Mouse (Mus musculus) lung, embryonic 16.5 days (tissue): ENCODE data around the gene 1700092M07Rik. TPM values are rescaled to one million over a fixed set of nuclear protein-coding genes. Genes with fewer than 3 reads are reported as not detected.
"Not testable (repeated sequence)": the region's sequence is repeated elsewhere in the genome, so short reads cannot be mapped to it uniquely, and the experiment has no call there.

ENCODE experiments used
- ATAC-seq: fragments of 200-750 bp; cut with Nextera tagmentation; 2 replicates; pipeline ENCODE4 v1.8.0; 2017; ENCODE audit warnings: low read depth, mild to moderate bottlenecking, moderate library complexity
- H3K27ac ChIP-seq: fragments of 300-500 bp; sonication (generic); 2 replicates; pipeline ENCODE4 v1.5.1; 2014; ENCODE audit warnings: mild to moderate bottlenecking, control low read depth, low read length
- H3K27me3 ChIP-seq: fragments of 300-500 bp; sonication (generic); 2 replicates; pipeline ENCODE4 v1.6.1; 2014; ENCODE audit warnings: low read depth, low read length, mixed read lengths; ENCODE audit not compliant: control insufficient read depth, insufficient read depth
- H3K36me3 ChIP-seq: fragments of 300-500 bp; sonication (generic); 2 replicates; pipeline ENCODE4 v1.6.1; 2014; ENCODE audit warnings: low read length; ENCODE audit not compliant: control insufficient read depth, insufficient read depth
- H3K4me1 ChIP-seq: fragments of 300-500 bp; sonication (generic); replicated peaks from 2 replicates; pipeline ENCODE4 v1.6.1; 2014; ENCODE audit warnings: low read length, mixed read lengths; ENCODE audit not compliant: control insufficient read depth, insufficient read depth
- H3K4me2 ChIP-seq: fragments of 300-500 bp; sonication (generic); 2 replicates; pipeline ENCODE4 v1.6.1; 2014; ENCODE audit warnings: low read depth, low read length, control low read depth
- H3K4me3 ChIP-seq: fragments of 300-500 bp; sonication (generic); 2 replicates; pipeline ENCODE4 v1.5.1; 2014; ENCODE audit warnings: mild to moderate bottlenecking, low read length, control low read depth
- H3K9ac ChIP-seq: fragments of 300-500 bp; sonication (generic); 2 replicates; pipeline ENCODE4 v1.6.1; 2014; ENCODE audit warnings: low read length, control low read depth
- H3K9me3 ChIP-seq: fragments of 300-500 bp; sonication (generic); 2 replicates; pipeline ENCODE4 v1.6.1; 2016; ENCODE audit warnings: low read length; ENCODE audit not compliant: control insufficient read depth
- WGBS: fragments of 180-500 bp; shearing (Covaris S2); extraction: QIAGEN DNeasy Blood & Tissue Kit; methylation state at CpG from one replicate; pipeline ENCODE4 v1.1.7; 2014; 5-methylcytosine and 5-hydroxymethylcytosine counted together
- polyA plus RNA-seq: library from polyadenylated mRNA; unstranded; fragments of >200 nt; fragmentation: Nextera tagmentation; extraction: Ambion mirVana; gene quantifications from 2 replicates; pipeline ENCODE4 v1.2.1, GENCODE M21; 2015

1700092M07Rik gene
- polyA plus RNA-seq, 1 experiment from 2014 or later: 2.7 TPM

DNA sequence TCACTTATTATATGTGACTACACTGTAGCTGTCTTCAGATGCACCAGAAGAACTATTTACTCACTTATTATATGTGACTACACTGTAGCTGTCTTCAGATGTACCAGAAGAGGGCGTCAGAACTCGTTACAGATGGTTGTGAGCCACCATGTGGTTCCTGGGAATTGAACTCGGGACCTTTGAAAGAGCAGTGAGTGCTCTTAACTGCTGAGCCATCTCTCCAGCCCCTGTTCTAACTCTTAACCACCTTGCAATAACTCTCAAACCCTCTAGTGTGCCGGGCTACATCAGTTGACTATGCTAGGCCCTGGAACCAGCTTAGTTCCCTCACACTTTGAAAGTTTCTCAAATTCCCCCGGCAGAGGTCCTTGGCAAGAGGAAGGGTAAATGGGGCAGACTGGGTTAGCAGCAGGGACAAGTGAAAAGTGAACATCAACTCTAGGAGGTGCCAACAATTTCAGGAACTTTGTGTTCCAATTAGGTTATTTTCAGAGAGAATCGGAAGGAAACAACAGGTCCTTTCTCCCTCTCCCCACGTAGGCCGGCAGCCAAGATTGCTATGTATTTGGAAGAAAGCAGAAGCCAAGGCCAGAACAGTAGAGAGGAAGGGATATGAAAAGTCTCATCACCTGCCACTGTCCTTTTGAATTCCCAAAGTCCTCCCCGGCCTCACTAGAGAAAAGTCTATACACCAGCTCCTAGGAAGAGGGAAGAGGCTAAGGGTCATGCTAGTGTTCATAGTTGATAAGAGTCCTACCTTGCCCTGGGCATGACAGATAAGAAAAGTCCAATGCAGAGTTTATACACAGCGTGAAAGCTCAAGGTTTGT is 25.7 kb upstream of the 1700092M07Rik start:
- WGBS: 72% methylated on average over 10 of the region's 10 CpGs
- Histone ChIP-seq H3K27ac (no peak overlapping the region), H3K9me3 (no peaks in the 10 kb centered on the region), H3K36me3 (peaks cover 4% of the 10 kb centered on the region), H3K4me2 (no peak overlapping the region), H3K4me3 (no peak overlapping the region), H3K27me3 (no peaks in the 10 kb centered on the region), H3K4me1 (peaks cover 31% of the 10 kb centered on the region), H3K9ac (no peak overlapping the region)
- ATAC-seq: no peak

DNA sequence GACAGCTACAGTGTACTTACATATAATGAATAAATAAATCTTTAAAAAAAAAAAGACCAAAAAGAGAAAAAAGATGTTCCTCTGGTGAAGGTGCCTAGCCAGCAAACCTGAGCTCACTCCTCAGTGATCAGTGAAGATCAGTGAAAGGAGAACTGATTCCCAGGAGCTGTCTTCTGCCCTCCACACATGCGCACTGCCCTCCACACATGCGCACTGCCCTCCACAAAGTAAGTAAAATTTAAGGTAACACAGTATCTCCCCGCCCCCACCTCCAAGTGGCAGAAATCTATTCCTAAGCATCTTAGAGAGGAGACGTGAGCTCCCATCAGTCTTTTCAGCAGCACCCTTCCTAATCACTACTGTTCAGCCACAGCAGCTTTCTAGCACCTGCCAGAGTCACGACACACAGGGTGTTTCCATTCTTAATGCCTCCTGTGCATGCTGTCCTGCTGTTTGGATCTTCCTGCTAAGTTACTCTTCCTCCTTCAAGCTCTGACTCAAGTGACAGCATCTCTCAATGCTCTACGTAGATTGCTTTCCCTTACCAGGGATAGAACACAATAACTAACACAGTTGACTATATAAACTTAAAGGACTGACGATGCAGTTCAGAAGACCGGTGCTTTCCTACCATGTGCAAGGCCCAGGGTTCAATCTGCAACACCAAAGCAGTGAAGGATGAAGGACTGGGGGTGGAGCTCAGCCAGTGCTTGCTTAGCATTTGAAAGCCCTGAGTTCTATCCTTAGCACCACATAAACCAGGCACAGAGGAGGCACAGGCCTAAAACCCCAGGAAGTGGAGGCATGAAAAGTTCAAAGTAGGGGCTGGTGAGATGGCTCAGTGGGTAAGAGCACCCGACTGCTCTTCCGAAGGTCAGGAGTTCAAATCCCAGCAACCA is 24.4 kb upstream of the 1700092M07Rik start:
- ATAC-seq: no peak
- Histone ChIP-seq H3K4me2 (no peak overlapping the region), H3K27ac (no peak overlapping the region), H3K4me1 (peaks cover 19% of the 10 kb centered on the region), H3K4me3 (no peak overlapping the region), H3K9ac (no peak overlapping the region), H3K36me3 (no peaks in the 10 kb centered on the region; the same call in 1 of the 2 replicates), H3K27me3 (no peaks in the 10 kb centered on the region), H3K9me3 (no peaks in the 10 kb centered on the region)
- 74% methylated on average over 10 of the region's 10 CpGs for WGBS

DNA sequence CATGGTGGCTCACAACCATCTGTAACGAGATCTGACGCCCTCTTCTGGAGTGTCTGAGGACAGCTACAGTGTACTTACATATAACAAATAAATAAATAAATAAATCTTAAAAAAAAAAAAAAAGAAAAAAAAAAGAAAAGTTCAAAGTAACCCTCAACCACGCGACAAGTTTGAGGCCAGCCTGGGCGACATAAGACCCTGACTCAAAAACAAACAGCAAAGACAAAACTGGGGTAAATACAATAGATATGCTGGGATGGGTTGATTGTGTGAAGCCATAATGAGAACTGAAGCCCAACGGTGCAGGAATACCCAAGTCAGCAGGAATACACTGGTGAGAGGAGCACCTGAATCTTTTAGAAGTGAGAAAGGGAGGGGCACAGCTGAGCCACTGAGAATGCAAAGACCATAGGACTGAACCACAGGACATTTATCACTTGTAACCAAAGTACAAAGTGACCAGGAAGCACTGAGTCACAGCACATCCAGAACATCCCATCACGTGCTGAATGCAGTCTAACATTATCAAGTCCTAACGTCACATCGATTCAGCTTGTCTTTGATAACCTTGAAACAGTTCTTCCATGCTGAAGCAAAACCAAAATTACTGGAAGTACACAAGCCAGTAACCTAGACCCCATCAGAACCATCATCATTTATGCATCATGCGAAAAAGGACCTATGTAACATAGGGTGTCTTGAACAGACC is 23.6 kb upstream of the 1700092M07Rik start:
- Histone ChIP-seq H3K9ac (no peak overlapping the region), H3K27me3 (no peaks in the 10 kb centered on the region), H3K9me3 (no peaks in the 10 kb centered on the region), H3K36me3 (no peaks in the 10 kb centered on the region), H3K4me3 (no peak overlapping the region), H3K27ac (no peak overlapping the region), H3K4me2 (no peak overlapping the region), H3K4me1 (peaks cover 14% of the 10 kb centered on the region)
- ATAC-seq: no peak
- WGBS: 71% methylated on average over 8 of the region's 10 CpGs

DNA sequence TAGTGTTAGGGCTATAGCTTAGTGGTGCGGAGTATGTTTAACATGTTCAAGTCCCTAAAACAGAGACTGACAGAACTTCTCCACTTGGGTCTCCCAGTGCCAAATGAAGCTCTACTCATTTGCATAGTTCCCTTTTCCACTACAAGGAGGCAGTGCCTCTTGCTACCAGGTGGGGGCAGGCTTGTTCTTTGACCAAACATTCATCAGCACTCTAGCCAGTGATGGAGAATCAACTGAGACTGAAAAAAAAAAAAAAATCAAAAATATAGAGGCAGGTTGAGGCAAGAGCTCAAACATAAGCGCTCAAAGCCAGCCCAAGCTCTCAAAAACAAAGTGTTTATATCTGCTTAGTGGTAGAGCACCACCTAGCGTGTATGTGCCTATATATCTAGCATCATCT is 22.2 kb upstream of the 1700092M07Rik start:
- WGBS: 65% methylated on average over 3 of the region's 3 CpGs
- ATAC-seq: no peak
- H3K9me3 ChIP-seq: no peaks in the 10 kb centered on the region
- no peaks in the 10 kb centered on the region for H3K27me3 ChIP-seq
- H3K36me3 ChIP-seq: no peaks in the 10 kb centered on the region
- no peak overlapping the region for H3K4me2 ChIP-seq
- H3K4me3 ChIP-seq: no peak overlapping the region
- H3K9ac ChIP-seq: no peak overlapping the region
- H3K4me1 ChIP-seq: peaks cover 10% of the 10 kb centered on the region
- no peak overlapping the region for H3K27ac ChIP-seq

- H3K27ac ChIP-seq, H3K9ac ChIP-seq, H3K4me1 ChIP-seq, H3K4me2 ChIP-seq, H3K9me3 ChIP-seq, ATAC-seq, H3K36me3 ChIP-seq, H3K27me3 ChIP-seq, H3K4me3 ChIP-seq: not testable (repeated sequence)
Observed at GRCm38 (mm10) chr19:8719037-8719436, 21.5 kb upstream of the 1700092M07Rik start.

GRCm38 (mm10) chr19:8721378-8721777 is 19.1 kb upstream of the 1700092M07Rik start:
- H3K36me3 ChIP-seq: peaks cover 19% of the 10 kb centered on the region
- no peak overlapping the region for H3K27ac ChIP-seq
- WGBS: 42% methylated on average over 1 of the region's 1 CpGs
- no peak overlapping the region; the same call in 1 of the 2 replicates for H3K4me2 ChIP-seq
- H3K9ac ChIP-seq: no peak overlapping the region
- H3K9me3 ChIP-seq: no peaks in the 10 kb centered on the region
- ATAC-seq: no peak
- peaks cover 18% of the 10 kb centered on the region for H3K4me1 ChIP-seq
- H3K27me3 ChIP-seq: no peaks in the 10 kb centered on the region
- no peak overlapping the region for H3K4me3 ChIP-seq

GRCm38 (mm10) chr19:8722021-8722420 is 18.5 kb upstream of the 1700092M07Rik start:
- Histone ChIP-seq H3K4me2 (peak overlapping the region; percentile 65), H3K9ac (peak overlapping the region; percentile 84), H3K4me3 (peak overlapping the region; percentile 95), H3K4me1 (peaks cover 18% of the 10 kb centered on the region), H3K9me3 (no peaks in the 10 kb centered on the region), H3K27me3 (no peaks in the 10 kb centered on the region), H3K36me3 (peaks cover 24% of the 10 kb centered on the region), H3K27ac (peak overlapping the region; percentile 20; the same call in 1 of the 2 replicates)
- no peak for ATAC-seq
- 55% methylated on average over 4 of the region's 4 CpGs for WGBS

DNA sequence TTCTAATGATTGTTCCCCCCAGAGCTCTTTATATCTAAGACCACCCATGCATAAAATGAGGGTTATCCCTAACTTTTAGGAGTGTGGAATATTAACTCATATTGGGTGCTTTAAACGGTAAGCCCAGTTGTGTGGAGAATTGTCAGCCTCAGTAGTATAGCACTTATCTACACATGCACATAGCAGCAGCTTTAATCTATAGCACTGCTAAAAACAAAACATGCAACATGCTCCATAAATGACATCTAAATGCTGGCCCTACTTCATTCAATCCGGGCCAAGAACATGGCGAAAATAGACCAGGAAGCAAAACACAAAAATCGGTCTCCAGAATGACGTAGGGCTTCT is 18.0 kb upstream of the 1700092M07Rik start:
- peaks cover 24% of the 10 kb centered on the region for H3K36me3 ChIP-seq
- under 1% methylated on average over 5 of the region's 5 CpGs for WGBS
- no peak; the same call in 1 of the 2 replicates for ATAC-seq
- peak overlapping the region; percentile 96 for H3K27ac ChIP-seq
- peak overlapping the region; percentile 84 for H3K9ac ChIP-seq
- peak overlapping the region; percentile 95 for H3K4me3 ChIP-seq
- H3K27me3 ChIP-seq: no peaks in the 10 kb centered on the region
- no peaks in the 10 kb centered on the region for H3K9me3 ChIP-seq
- H3K4me2 ChIP-seq: peak overlapping the region; percentile 65
- peaks cover 18% of the 10 kb centered on the region for H3K4me1 ChIP-seq
